Mouse (Mus musculus) midbrain, embryonic 12.5 days (tissue): Measurements from ENCODE around the gene Hyls1. TPM values are rescaled to one million over a fixed set of nuclear protein-coding genes. Genes with fewer than 3 reads are reported as not detected.
A peak's percentile ranks its signal among the peaks of the same experiment; 100 is the strongest.
"Not testable (repeated sequence)": the region's sequence is repeated elsewhere in the genome, so short reads cannot be mapped to it uniquely, and the experiment has no call there.

Experiments
- ATAC-seq: fragments of 200-750 bp; cut with Nextera tagmentation; 2 replicates; pipeline ENCODE4 v1.8.0; 2017; ENCODE audit warnings: low read depth, moderate TSS enrichment, moderate library complexity; ENCODE audit not compliant: low FRiP score
- H3K27ac ChIP-seq: fragments of 300-500 bp; sonication (generic); replicated peaks from 2 replicates; pipeline ENCODE4 v1.5.1; 2016; ENCODE audit warnings: mild to moderate bottlenecking
- H3K27me3 ChIP-seq: fragments of 300-500 bp; sonication (generic); 2 replicates; pipeline ENCODE4 v1.6.1; 2016; ENCODE audit warnings: mild to moderate bottlenecking
- H3K36me3 ChIP-seq: fragments of 300-500 bp; sonication (generic); 2 replicates; pipeline ENCODE4 v1.6.1; 2016
- H3K4me1 ChIP-seq: fragments of 300-500 bp; sonication (generic); 2 replicates; pipeline ENCODE4 v1.6.1; 2016
- H3K4me2 ChIP-seq: fragments of 300-500 bp; sonication (generic); replicated peaks from 2 replicates; pipeline ENCODE4 v1.6.1; 2016; ENCODE audit warnings: mild to moderate bottlenecking, moderate library complexity
- H3K4me3 ChIP-seq: fragments of 300-500 bp; sonication (generic); 2 replicates; pipeline ENCODE4 v1.5.1; 2016; ENCODE audit warnings: mild to moderate bottlenecking
- H3K9ac ChIP-seq: fragments of 300-500 bp; sonication (generic); replicated peaks from 2 replicates; pipeline ENCODE4 v1.6.1; 2016; ENCODE audit warnings: mild to moderate bottlenecking, moderate library complexity
- H3K9me3 ChIP-seq: fragments of 300-500 bp; sonication (generic); 2 replicates; pipeline ENCODE4 v1.6.1; 2016; ENCODE audit warnings: mild to moderate bottlenecking
- WGBS: fragments of 180-500 bp; shearing (Covaris S2); methylation state at CpG from one replicate; pipeline ENCODE4 v1.1.7; 2016; 5-methylcytosine and 5-hydroxymethylcytosine counted together
- polyA plus RNA-seq: library from polyadenylated mRNA; unstranded; fragments of >200 nt; fragmentation: Nextera tagmentation; extraction: Ambion mirVana; gene quantifications from 2 replicates; pipeline ENCODE4 v1.2.1, GENCODE M21; 2016

Gene Hyls1
- 26.8 and 27.7 TPM in 2 replicates for polyA plus RNA-seq

DNA sequence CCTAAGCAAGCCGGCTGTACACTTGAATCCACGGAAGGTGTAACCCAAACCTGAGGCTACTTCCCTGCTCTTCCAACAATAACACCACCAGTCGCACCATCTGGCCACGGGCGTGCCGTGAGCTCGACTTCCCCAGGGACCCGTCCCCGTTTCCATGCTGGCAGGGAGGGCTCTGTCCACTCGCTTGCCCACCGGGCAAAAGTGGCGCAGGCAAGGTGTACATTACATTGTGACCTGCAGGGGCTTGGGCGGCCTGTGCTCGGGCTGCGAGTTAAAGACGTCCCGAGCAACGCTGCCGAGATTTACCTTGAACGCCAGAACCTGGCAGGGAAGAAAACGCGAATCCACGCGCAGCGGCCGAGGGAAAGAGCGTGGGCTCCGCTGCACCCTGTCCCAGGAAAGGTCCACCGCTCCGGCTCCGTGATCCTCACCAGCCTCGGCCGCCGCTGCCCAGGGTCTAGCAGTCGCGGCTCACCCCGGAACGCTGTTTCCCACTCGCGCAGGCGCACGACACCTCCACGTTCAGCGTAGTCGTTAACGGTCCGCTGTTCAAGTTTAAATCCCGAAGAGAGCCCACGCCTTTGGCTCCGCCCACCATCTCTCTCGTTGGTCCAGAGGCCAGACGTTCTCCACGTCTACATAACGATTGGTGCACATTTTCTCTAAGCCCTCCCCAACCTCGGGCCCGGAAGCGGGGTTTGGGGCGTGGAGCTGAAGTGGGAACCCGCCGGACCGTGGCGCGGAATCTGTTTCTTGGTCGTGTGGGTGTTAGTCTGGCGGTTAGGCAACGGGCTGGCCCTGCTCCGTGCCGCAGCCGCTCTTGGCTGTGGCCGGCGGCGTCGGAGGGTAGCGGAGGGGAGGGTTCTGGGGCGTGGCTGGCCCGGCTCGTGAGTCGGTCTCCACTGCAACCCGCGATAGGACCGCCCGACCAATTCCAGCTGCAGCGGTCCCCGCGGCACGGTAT is at the start of gene Hyls1, which contains the start of gene Pate2:
Hyls1 (minus strand) TSS at position 828 of the 964 bp plus-strand sequence.
Pate2 (plus strand) TSS at position 714 of the 964 bp plus-strand sequence.
- H3K27me3 ChIP-seq: peaks cover 12% of the 10 kb centered on the region
- ATAC-seq: peak; percentile 97
- peaks cover 28% of the 10 kb centered on the region for H3K36me3 ChIP-seq
- H3K9ac ChIP-seq: peak within 1 kb of the TSS; percentile 80
- peak within 1 kb of the TSS; percentile 90 for H3K27ac ChIP-seq
- peak within 1 kb of the TSS; percentile 60 for H3K4me2 ChIP-seq
- peaks cover 17% of the 10 kb centered on the region for H3K4me1 ChIP-seq
- WGBS: under 1% methylated on average over 85 of the region's 86 CpGs
- peak within 1 kb of the TSS; percentile 75 for H3K4me3 ChIP-seq
- H3K9me3 ChIP-seq: no peaks in the 10 kb centered on the region

GRCm38 (mm10) chr9:35616784-35617183 is 46.6 kb upstream of the Hyls1 start:
- H3K27ac ChIP-seq, H3K4me1 ChIP-seq, H3K9ac ChIP-seq, H3K4me3 ChIP-seq, H3K9me3 ChIP-seq, H3K27me3 ChIP-seq, H3K36me3 ChIP-seq, ATAC-seq, H3K4me2 ChIP-seq: not testable (repeated sequence)
- 80% methylated on average over 2 of the region's 2 CpGs for WGBS

DNA sequence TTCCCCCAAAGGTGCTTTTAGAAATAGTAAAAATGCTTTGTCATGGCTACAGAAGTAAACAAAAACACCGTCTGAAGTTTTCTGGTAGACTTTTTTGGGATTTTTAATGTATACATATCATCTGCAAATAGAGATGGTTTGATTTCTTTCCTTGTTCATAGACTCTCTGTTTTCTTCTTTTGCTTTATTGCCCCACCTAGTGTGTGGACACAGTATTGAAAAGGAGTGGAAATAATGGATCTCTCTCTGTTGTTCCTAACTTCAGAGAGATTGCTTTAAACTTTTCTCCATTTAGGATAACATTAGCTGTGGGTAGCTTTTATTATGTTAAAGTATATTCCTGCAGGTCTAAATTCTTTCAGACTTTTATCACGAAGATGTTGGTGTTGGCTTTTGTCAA is 43.8 kb upstream of the Hyls1 start:
- 33% methylated on average over 2 of the region's 2 CpGs for WGBS
- ATAC-seq: no peak
- no peak overlapping the region for H3K27ac ChIP-seq

GRCm38 (mm10) chr9:35611841-35612240 is 41.6 kb upstream of the Hyls1 start, which contains the start of gene Pate4:
Gene Pate4 (minus strand): TSS chr9:35611941.
- WGBS: 77% methylated on average over 1 of the region's 1 CpGs
- no peaks in the 10 kb centered on the region for H3K9me3 ChIP-seq
- no peaks in the 10 kb centered on the region for H3K4me1 ChIP-seq
- H3K36me3 ChIP-seq: no peaks in the 10 kb centered on the region
- H3K9ac ChIP-seq: no peak within 1 kb of the TSS
- no peak within 1 kb of the TSS for H3K4me2 ChIP-seq
- no peak within 1 kb of the TSS for H3K27ac ChIP-seq
- no peak within 1 kb of the TSS for H3K4me3 ChIP-seq
- no peak for ATAC-seq
- no peaks in the 10 kb centered on the region for H3K27me3 ChIP-seq

More for the DNA sequence above, 43.8 kb upstream of the Hyls1 start:
- H3K4me1 ChIP-seq: no peaks in the 10 kb centered on the region
- no peak overlapping the region for H3K4me2 ChIP-seq
- H3K9ac ChIP-seq: no peak overlapping the region
- no peak overlapping the region for H3K4me3 ChIP-seq
- H3K9me3 ChIP-seq: no peaks in the 10 kb centered on the region
- H3K27me3 ChIP-seq: no peaks in the 10 kb centered on the region
- H3K36me3 ChIP-seq: no peaks in the 10 kb centered on the region

DNA sequence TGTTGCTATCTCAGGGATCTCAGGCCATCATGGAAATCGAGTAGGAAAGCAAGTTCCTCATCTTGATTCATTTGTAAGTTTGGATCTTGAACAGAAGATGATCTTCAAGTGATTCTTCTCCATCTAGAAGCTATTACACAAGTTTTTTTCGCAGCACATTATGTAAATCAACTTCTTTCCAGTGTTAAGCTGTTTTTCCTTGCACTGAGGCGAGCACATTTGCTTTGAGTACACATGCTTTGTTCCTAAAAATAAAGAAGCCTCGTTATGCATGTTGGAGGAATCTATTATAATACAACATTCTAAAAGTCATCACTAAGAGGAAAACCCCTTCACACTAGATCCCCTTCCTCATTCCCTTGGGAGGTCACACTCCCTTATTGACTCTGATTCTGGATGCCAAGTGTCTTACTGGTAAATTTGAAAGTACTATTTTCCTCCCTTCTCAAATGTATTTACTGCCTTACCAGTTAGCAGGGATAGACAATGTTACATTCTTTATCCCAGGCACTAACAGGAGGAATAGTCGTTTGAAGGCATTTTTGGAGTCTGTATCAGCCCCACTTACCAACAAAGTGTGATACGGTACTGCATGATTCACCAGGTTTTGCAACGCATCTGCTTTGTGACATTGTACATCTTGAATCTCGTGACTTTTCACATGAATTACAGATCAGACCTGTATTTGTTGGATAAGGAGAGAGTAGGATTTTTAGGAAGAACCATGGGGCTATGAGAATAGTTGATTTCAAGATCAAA is 37.6 kb upstream of the Hyls1 start:
- Histone ChIP-seq H3K27ac (no peak overlapping the region), H3K4me1 (no peaks in the 10 kb centered on the region), H3K4me3 (no peak overlapping the region), H3K9ac (no peak overlapping the region), H3K27me3 (no peaks in the 10 kb centered on the region), H3K9me3 (peaks cover 2% of the 10 kb centered on the region; the same call in 1 of the 2 replicates), H3K36me3 (no peaks in the 10 kb centered on the region), H3K4me2 (no peak overlapping the region)
- ATAC-seq: no peak
- 68% methylated on average over 8 of the region's 8 CpGs for WGBS

- no peak for ATAC-seq
- Histone ChIP-seq H3K4me1 (no peaks in the 10 kb centered on the region), H3K27me3 (no peaks in the 10 kb centered on the region), H3K4me2 (no peak overlapping the region), H3K9ac (no peak overlapping the region), H3K36me3 (no peaks in the 10 kb centered on the region), H3K9me3 (no peaks in the 10 kb centered on the region), H3K27ac (no peak overlapping the region), H3K4me3 (no peak overlapping the region)
- 21% methylated on average over 2 of the region's 2 CpGs for WGBS
Measured at GRCm38 (mm10) chr9:35592903-35593302, 22.7 kb upstream of the Hyls1 start.

- Histone ChIP-seq H3K27me3 (no peaks in the 10 kb centered on the region), H3K9ac (no peak overlapping the region), H3K4me1 (no peaks in the 10 kb centered on the region), H3K9me3 (no peaks in the 10 kb centered on the region), H3K4me3 (no peak overlapping the region), H3K4me2 (no peak overlapping the region), H3K27ac (no peak overlapping the region), H3K36me3 (no peaks in the 10 kb centered on the region)
- 42% methylated on average over 1 of the region's 1 CpGs for WGBS
- ATAC-seq: no peak
Measured at GRCm38 (mm10) chr9:35587674-35588073, 17.5 kb upstream of the Hyls1 start.

DNA sequence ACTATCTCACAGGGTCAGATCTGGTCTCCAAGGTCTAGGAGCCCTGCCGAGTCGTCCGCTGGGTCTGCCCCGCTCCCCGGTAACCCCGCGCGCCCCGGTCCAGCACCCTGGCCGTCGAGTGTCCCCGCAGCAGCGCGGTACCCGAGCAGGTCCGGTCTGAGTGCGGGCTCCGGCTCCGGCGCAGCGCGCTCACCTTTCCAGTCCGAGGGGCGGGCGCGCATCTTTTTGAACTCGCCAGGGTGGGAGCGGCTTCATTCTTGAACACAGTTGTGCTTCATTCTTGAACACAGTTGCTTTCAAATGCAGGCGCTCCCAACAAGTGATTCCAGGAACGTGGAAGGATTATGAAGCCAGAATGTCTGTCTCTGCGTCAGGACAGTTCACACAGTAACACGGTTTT is 4.2 kb upstream of the Hyls1 start:
- no peaks in the 10 kb centered on the region for H3K36me3 ChIP-seq
- peaks cover 12% of the 10 kb centered on the region for H3K27me3 ChIP-seq
- no peak overlapping the region for H3K27ac ChIP-seq
- H3K9me3 ChIP-seq: no peaks in the 10 kb centered on the region
- 3% methylated on average over 32 of the region's 32 CpGs for WGBS
- 0 out of 2 replicates have a peak overlapping the region, but pooled peaks have one; percentile 37 for H3K9ac ChIP-seq
- peaks cover 8% of the 10 kb centered on the region for H3K4me1 ChIP-seq
- peak overlapping the region; percentile 33 for H3K4me3 ChIP-seq
- H3K4me2 ChIP-seq: peak overlapping the region; percentile 53
- ATAC-seq: no peak

- Histone ChIP-seq H3K27ac (peak overlapping the region; percentile 90; the same call in 1 of the 2 replicates), H3K4me3 (peak overlapping the region; percentile 75), H3K27me3 (peaks cover 12% of the 10 kb centered on the region), H3K36me3 (peaks cover 20% of the 10 kb centered on the region), H3K4me1 (peaks cover 17% of the 10 kb centered on the region), H3K4me2 (peak overlapping the region; percentile 60), H3K9ac (peak overlapping the region; percentile 80; the same call in 1 of the 2 replicates), H3K9me3 (no peaks in the 10 kb centered on the region)
- peak; percentile 13; the same call in 1 of the 2 replicates for ATAC-seq
- WGBS: 9% methylated on average over 5 of the region's 5 CpGs
Measured at GRCm38 (mm10) chr9:35570663-35571062, 465 bp upstream of the Hyls1 start.

GRCm38 (mm10) chr9:35567995-35568394 is 2.2 kb downstream of the Hyls1 start:
- Histone ChIP-seq H3K9ac (no peak overlapping the region), H3K9me3 (no peaks in the 10 kb centered on the region), H3K4me1 (peaks cover 11% of the 10 kb centered on the region), H3K4me2 (0 out of 2 replicates have a peak overlapping the region, but pooled peaks have one; percentile 13), H3K36me3 (peaks cover 32% of the 10 kb centered on the region), H3K27ac (no peak overlapping the region), H3K4me3 (no peak overlapping the region), H3K27me3 (no peaks in the 10 kb centered on the region)
- no peak for ATAC-seq
- 89% methylated on average over 3 of the region's 3 CpGs for WGBS

GRCm38 (mm10) chr9:35564536-35565240 is 5.5 kb downstream of the Hyls1 start:
- Histone ChIP-seq H3K4me3 (no peak overlapping the region), H3K9ac (no peak overlapping the region), H3K27me3 (no peaks in the 10 kb centered on the region), H3K9me3 (no peaks in the 10 kb centered on the region), H3K4me2 (no peak overlapping the region), H3K4me1 (peaks cover 17% of the 10 kb centered on the region), H3K27ac (no peak overlapping the region), H3K36me3 (peaks cover 45% of the 10 kb centered on the region)
- WGBS: 92% methylated on average over 5 of the region's 5 CpGs
- no peak for ATAC-seq
